Mouse (Mus musculus): Measurements from ENCODE around the gene Cpa4.

- TF ChIP-seq POLR2A (IDR thresholded peaks at IDR 0.05; ENCODE audit: borderline replicate concordance, low read depth, low read length) (no peak), CTCF (IDR thresholded peaks at IDR 0.05; ENCODE audit: low read depth, low read length) (no peak)
These were observed 36.2 kb downstream of the Cpa4 start for GRCm38 (mm10) chr6:30604342-30604867.

All from bone marrow macrophage, adult 2 months (primary cell).